Mouse (Mus musculus) spleen, adult 2 months (tissue): ENCODE measurements around the gene Fkbp4.

Source experiments
- CTCF ChIP-seq: fragments of 200-500 bp; IDR thresholded peaks from 2 replicates; pipeline ENCODE4 v1.5.1; 2011; ENCODE audit warnings: mild to moderate bottlenecking, inconsistent platforms; ENCODE audit not compliant: insufficient read depth, insufficient read length, insufficient replicate concordance; ENCODE audit errors: extremely low read depth
- POLR2A ChIP-seq: fragments of 200-500 bp; IDR thresholded peaks from 2 replicates; pipeline ENCODE4 v1.6.1; 2011; ENCODE audit warnings: low read depth, low read length, inconsistent platforms

GRCm38 (mm10) chr6:128467298-128467697, 28.8 kb upstream of the Fkbp4 start:
- no peak for TF ChIP-seq CTCF
- TF ChIP-seq POLR2A: no peak
